Mouse (Mus musculus) intestine, postnatal 0 days (tissue): ENCODE results near the gene Rtp1. TPM values are rescaled to one million over a fixed set of nuclear protein-coding genes. Genes with fewer than 3 reads are reported as not detected.

Experiments
- ATAC-seq: fragments of 200-750 bp; cut with Nextera tagmentation; 2 replicates; pipeline ENCODE4 v1.8.0; 2017; ENCODE audit warnings: mild to moderate bottlenecking, moderate TSS enrichment, moderate library complexity
- H3K27ac ChIP-seq: fragments of 300-500 bp; sonication (generic); 2 replicates; pipeline ENCODE4 v1.5.1; 2014; ENCODE audit warnings: mild to moderate bottlenecking, low read depth, low read length, moderate library complexity
- H3K27me3 ChIP-seq: fragments of 300-500 bp; sonication (generic); replicated peaks from 2 replicates; pipeline ENCODE4 v1.6.1; 2014; ENCODE audit warnings: low read length, mixed read lengths; ENCODE audit not compliant: control insufficient read depth, insufficient read depth
- H3K36me3 ChIP-seq: fragments of 300-500 bp; sonication (generic); 2 replicates; pipeline ENCODE4 v1.6.1; 2014; ENCODE audit warnings: mild to moderate bottlenecking, moderate library complexity; ENCODE audit not compliant: control insufficient read depth, insufficient read depth
- H3K4me1 ChIP-seq: fragments of 300-500 bp; sonication (generic); replicated peaks from 2 replicates; pipeline ENCODE4 v1.6.1; 2014; ENCODE audit warnings: antibody characterized with exemption, low read length, mixed read lengths; ENCODE audit not compliant: control insufficient read depth, insufficient read depth
- H3K4me2 ChIP-seq: fragments of 300-500 bp; sonication (generic); replicated peaks from 2 replicates; pipeline ENCODE4 v1.6.1; 2014; ENCODE audit warnings: low read depth, mild to moderate bottlenecking, moderate library complexity
- H3K4me3 ChIP-seq: fragments of 300-500 bp; sonication (generic); 2 replicates; pipeline ENCODE4 v1.5.1; 2014; ENCODE audit warnings: low read depth, low read length
- H3K9ac ChIP-seq: fragments of 300-500 bp; sonication (generic); 2 replicates; pipeline ENCODE4 v1.6.1; 2014; ENCODE audit warnings: mild to moderate bottlenecking, low read depth, low read length
- H3K9me3 ChIP-seq: fragments of 300-500 bp; sonication (generic); 2 replicates; pipeline ENCODE4 v1.6.1; 2016; ENCODE audit warnings: mixed run types; ENCODE audit not compliant: control insufficient read depth
- CTCF ChIP-seq: sonication (generic); IDR thresholded peaks from 2 replicates; pipeline ENCODE4 v1.5.1; 2016; ENCODE audit warnings: low read depth, mild to moderate bottlenecking, control low read depth, antibody characterized with exemption, moderate library complexity
- WGBS: fragments of 180-500 bp; shearing (Covaris S2); extraction: QIAGEN DNeasy Blood & Tissue Kit; methylation state at CpG from one replicate; pipeline ENCODE4 v1.1.7; 2014; 5-methylcytosine and 5-hydroxymethylcytosine counted together
- polyA plus RNA-seq: library from polyadenylated mRNA; unstranded; fragments of >200 nt; fragmentation: Nextera tagmentation; extraction: Ambion mirVana; gene quantifications from 2 replicates; pipeline ENCODE4 v1.2.1, GENCODE M21; 2015

The Rtp1 gene
- polyA plus RNA-seq, 1 experiment from 2014 or later, result not detected

GRCm38 (mm10) chr16:23482218-23482617, 53.3 kb downstream of the Rtp1 start:
- H3K4me2 ChIP-seq, result no peak overlapping the region
- H3K27ac ChIP-seq, result no peak overlapping the region
- H3K9me3 ChIP-seq, result no peaks in the 10 kb centered on the region
- no peaks in the 10 kb centered on the region for H3K27me3 ChIP-seq
- no peak for TF ChIP-seq CTCF
- no peak overlapping the region for H3K4me3 ChIP-seq
- no peak for ATAC-seq
- H3K4me1 ChIP-seq, result no peaks in the 10 kb centered on the region
- no peaks in the 10 kb centered on the region for H3K36me3 ChIP-seq
- H3K9ac ChIP-seq, result no peak overlapping the region
- WGBS, result 85% methylated on average over 3 of the region's 3 CpGs

- H3K27ac ChIP-seq, result no peak overlapping the region
- ATAC-seq, result no peak
- no peak overlapping the region for H3K9ac ChIP-seq
- no peaks in the 10 kb centered on the region for H3K9me3 ChIP-seq
- no peak overlapping the region for H3K4me3 ChIP-seq
- WGBS, result 94% methylated on average over 12 of the region's 12 CpGs
- H3K4me1 ChIP-seq, result no peaks in the 10 kb centered on the region
- H3K36me3 ChIP-seq, result no peaks in the 10 kb centered on the region
- no peak overlapping the region for H3K4me2 ChIP-seq
- H3K27me3 ChIP-seq, result no peaks in the 10 kb centered on the region
- TF ChIP-seq CTCF, result no peak
These were observed 53.9 kb downstream of the Rtp1 start for GRCm38 (mm10) chr16:23482846-23483245.

- Histone ChIP-seq H3K36me3 (no peaks in the 10 kb centered on the region), H3K9me3 (no peaks in the 10 kb centered on the region), H3K27me3 (no peaks in the 10 kb centered on the region), H3K9ac (no peak overlapping the region), H3K4me3 (no peak overlapping the region), H3K27ac (no peak overlapping the region), H3K4me1 (no peaks in the 10 kb centered on the region), H3K4me2 (no peak overlapping the region)
- no peak for TF ChIP-seq CTCF
- ATAC-seq, result no peak
- WGBS, result 84% methylated on average over 10 of the region's 10 CpGs
These were observed 54.4 kb downstream of the Rtp1 start for GRCm38 (mm10) chr16:23483292-23483691.

Other genes with a start within 250 kb of the Rtp1 start
- 6.0 and 6.8 TPM in 2 replicates for gene St6gal1, start 204.4 kb upstream of the Rtp1 start, polyA plus RNA-seq
- 99.8 and 112 TPM in 2 replicates for gene Rtp4, start 91.2 kb downstream of the Rtp1 start, polyA plus RNA-seq
- gene Masp1, start 91.7 kb downstream of the Rtp1 start, polyA plus RNA-seq, result 1.4 TPM in 2 replicates